Mouse (Mus musculus) embryonic facial prominence, embryonic 15.5 days (tissue): ENCODE measurements around the gene Sh3yl1. TPM values are rescaled to one million over a fixed set of nuclear protein-coding genes. Genes with fewer than 3 reads are reported as not detected.

Experiments
- ATAC-seq: fragments of 200-750 bp; cut with Nextera tagmentation; 2 replicates; pipeline ENCODE4 v1.8.0; 2017; ENCODE audit warnings: low read depth, moderate TSS enrichment; ENCODE audit not compliant: insufficient number of reproducible peaks, low FRiP score, low TSS enrichment
- H3K27ac ChIP-seq: fragments of 300-500 bp; sonication (generic); replicated peaks from 2 replicates; pipeline ENCODE4 v1.5.1; 2015; ENCODE audit warnings: mild to moderate bottlenecking, inconsistent platforms
- H3K27me3 ChIP-seq: fragments of 300-500 bp; sonication (generic); 2 replicates; pipeline ENCODE4 v1.6.1; 2015; ENCODE audit warnings: inconsistent platforms
- H3K36me3 ChIP-seq: fragments of 300-500 bp; sonication (generic); 2 replicates; pipeline ENCODE4 v1.6.1; 2015; ENCODE audit warnings: mild to moderate bottlenecking, inconsistent platforms
- H3K4me1 ChIP-seq: fragments of 300-500 bp; sonication (generic); 2 replicates; pipeline ENCODE4 v1.6.1; 2015; ENCODE audit warnings: inconsistent platforms
- H3K4me2 ChIP-seq: fragments of 300-500 bp; sonication (generic); replicated peaks from 2 replicates; pipeline ENCODE4 v1.6.1; 2015; ENCODE audit warnings: mild to moderate bottlenecking, inconsistent platforms
- H3K4me3 ChIP-seq: fragments of 300-500 bp; sonication (generic); replicated peaks from 2 replicates; pipeline ENCODE4 v1.5.1; 2015; ENCODE audit warnings: mild to moderate bottlenecking, inconsistent platforms
- H3K9ac ChIP-seq: fragments of 300-500 bp; sonication (generic); 2 replicates; pipeline ENCODE4 v1.6.1; 2015; ENCODE audit warnings: inconsistent platforms
- H3K9me3 ChIP-seq: fragments of 300-500 bp; sonication (generic); replicated peaks from 2 replicates; pipeline ENCODE4 v1.6.1; 2016; ENCODE audit warnings: inconsistent platforms
- WGBS: fragments of 180-500 bp; shearing (Covaris S2); methylation state at CpG from one replicate; pipeline ENCODE4 v1.1.7; 2015; 5-methylcytosine and 5-hydroxymethylcytosine counted together
- polyA plus RNA-seq: library from polyadenylated mRNA; unstranded; fragments of >200 nt; fragmentation: Nextera tagmentation; extraction: Ambion mirVana; gene quantifications from 2 replicates; pipeline ENCODE4 v1.2.1, GENCODE M21; 2015

The Sh3yl1 gene
- polyA plus RNA-seq, 1 experiment from 2014 or later, result 16.8 TPM

DNA sequence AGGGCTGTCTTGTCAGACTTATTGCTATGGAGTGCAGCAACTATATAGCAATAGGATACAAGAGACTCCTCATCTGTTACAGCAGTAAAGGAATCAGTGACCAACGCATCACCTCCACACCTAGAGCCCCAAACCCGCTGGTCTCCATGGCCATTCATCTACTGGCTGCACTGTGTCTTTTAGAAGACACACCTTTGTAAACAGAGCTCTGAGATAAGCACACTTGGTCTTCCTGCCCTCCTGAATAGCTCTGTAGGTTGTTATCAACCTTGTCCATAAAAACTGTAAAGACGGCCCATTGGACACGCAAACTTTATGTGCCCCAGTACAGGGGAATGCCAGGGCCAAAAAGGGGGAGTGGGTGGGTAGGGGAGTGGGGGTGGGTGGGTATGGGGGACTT is 14.4 kb upstream of the Sh3yl1 start:
- no peak for ATAC-seq
- no peak overlapping the region for H3K4me3 ChIP-seq
- WGBS, result 93% methylated on average over 4 of the region's 4 CpGs

GRCm38 (mm10) chr12:30908658-30909057 is 2.8 kb upstream of the Sh3yl1 start:
- Histone ChIP-seq H3K4me1 (peaks cover 16% of the 10 kb centered on the region), H3K36me3 (peaks cover 6% of the 10 kb centered on the region; the same call in 1 of the 2 replicates), H3K4me3 (no peak overlapping the region), H3K4me2 (no peak overlapping the region), H3K9ac (no peak overlapping the region), H3K27ac (no peak overlapping the region), H3K27me3 (no peaks in the 10 kb centered on the region), H3K9me3 (no peaks in the 10 kb centered on the region)
- 80% methylated on average over 1 of the region's 1 CpGs for WGBS
- no peak for ATAC-seq

More for the DNA sequence above, 14.4 kb upstream of the Sh3yl1 start:
- no peaks in the 10 kb centered on the region for H3K9me3 ChIP-seq
- H3K27me3 ChIP-seq, result no peaks in the 10 kb centered on the region
- no peaks in the 10 kb centered on the region for H3K4me1 ChIP-seq
- no peak overlapping the region for H3K27ac ChIP-seq
- no peak overlapping the region for H3K4me2 ChIP-seq
- H3K9ac ChIP-seq, result no peak overlapping the region
- peaks cover 21% of the 10 kb centered on the region for H3K36me3 ChIP-seq

GRCm38 (mm10) chr12:30909881-30910280 is 1.6 kb upstream of the Sh3yl1 start:
- Histone ChIP-seq H3K9me3 (no peaks in the 10 kb centered on the region), H3K27ac (no peak overlapping the region), H3K9ac (no peak overlapping the region), H3K4me3 (no peak overlapping the region), H3K4me2 (no peak overlapping the region; the same call in 1 of the 2 replicates), H3K36me3 (no peaks in the 10 kb centered on the region), H3K27me3 (no peaks in the 10 kb centered on the region), H3K4me1 (peaks cover 16% of the 10 kb centered on the region)
- WGBS, result 86% methylated on average over 2 of the region's 2 CpGs
- ATAC-seq, result no peak

DNA sequence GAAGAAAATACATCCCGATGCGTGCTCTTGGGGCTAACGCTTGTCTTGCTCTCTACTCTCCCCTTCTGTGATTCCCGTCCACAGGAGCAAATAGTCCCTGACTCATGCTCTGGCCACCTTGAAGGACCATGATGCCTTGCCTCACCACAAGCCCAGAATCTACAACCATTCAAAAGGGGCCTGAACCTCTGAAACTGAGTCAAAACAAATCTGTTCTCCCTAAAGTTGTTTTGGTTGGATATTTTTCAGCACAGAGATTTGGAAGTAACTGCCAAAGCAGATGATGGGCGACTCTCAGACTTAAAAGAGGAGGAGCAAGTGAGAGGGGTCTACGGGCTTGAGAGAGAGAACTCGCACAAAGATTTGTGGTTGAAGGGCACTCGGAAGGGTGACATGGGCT is 608 bp upstream of the Sh3yl1 start:
- H3K27ac ChIP-seq, result peak overlapping the region; percentile 40
- no peaks in the 10 kb centered on the region for H3K36me3 ChIP-seq
- H3K4me3 ChIP-seq, result peak overlapping the region; percentile 67
- H3K27me3 ChIP-seq, result no peaks in the 10 kb centered on the region
- H3K9ac ChIP-seq, result peak overlapping the region; percentile 77
- ATAC-seq, result 0 out of 2 replicates have a peak, but pooled peaks have one; percentile 2
- no peaks in the 10 kb centered on the region for H3K9me3 ChIP-seq
- H3K4me1 ChIP-seq, result peaks cover 16% of the 10 kb centered on the region
- 16% methylated on average over 8 of the region's 8 CpGs for WGBS
- H3K4me2 ChIP-seq, result peak overlapping the region; percentile 87

DNA sequence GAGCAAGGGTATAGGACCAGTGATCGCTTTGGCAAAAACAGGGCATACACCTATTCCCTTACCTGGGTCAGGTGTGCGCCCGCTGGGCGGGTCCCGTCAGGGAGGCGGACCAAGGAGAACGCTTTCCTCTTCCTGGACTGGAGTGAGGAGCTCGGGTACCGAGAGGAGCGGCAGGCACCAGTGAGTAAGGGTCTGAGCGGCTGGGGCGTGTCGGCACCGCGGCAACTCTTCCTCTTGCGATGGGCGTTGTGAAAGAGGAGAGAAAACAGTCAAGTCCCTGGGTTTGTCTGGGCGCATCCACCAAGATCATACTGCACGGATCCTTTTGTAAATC is 547 bp downstream of the Sh3yl1 start:
- Histone ChIP-seq H3K27ac (peak overlapping the region; percentile 45; the same call in 1 of the 2 replicates), H3K9me3 (no peaks in the 10 kb centered on the region), H3K4me3 (peak overlapping the region; percentile 67), H3K27me3 (no peaks in the 10 kb centered on the region), H3K4me1 (peaks cover 16% of the 10 kb centered on the region), H3K9ac (peak overlapping the region; percentile 77), H3K4me2 (peak overlapping the region; percentile 87), H3K36me3 (no peaks in the 10 kb centered on the region)
- under 1% methylated on average over 19 of the region's 19 CpGs for WGBS
- ATAC-seq, result peak; percentile 61; the same call in 1 of the 2 replicates

DNA sequence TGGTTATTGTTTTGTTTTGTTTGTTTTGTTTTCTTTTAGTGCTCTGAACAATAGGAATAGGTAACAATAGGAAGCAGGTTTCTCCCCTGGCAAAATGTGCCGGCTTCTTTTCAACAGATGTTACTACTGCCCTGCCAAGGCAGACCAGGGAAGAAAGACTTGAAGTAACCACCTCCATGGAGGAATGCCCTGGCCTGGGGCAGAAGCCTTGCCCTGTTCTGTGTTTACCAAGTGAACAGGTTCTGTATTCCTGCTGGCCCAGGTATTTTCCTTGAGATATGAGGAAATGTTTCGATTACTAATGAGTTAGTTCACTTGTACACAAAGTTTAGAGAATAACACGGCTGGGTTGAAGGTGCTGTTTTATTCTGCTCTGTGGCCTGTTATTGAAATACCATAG is 1.4 kb downstream of the Sh3yl1 start:
- H3K4me3 ChIP-seq, result peak overlapping the region; percentile 67
- peak overlapping the region; percentile 87 for H3K4me2 ChIP-seq

DNA sequence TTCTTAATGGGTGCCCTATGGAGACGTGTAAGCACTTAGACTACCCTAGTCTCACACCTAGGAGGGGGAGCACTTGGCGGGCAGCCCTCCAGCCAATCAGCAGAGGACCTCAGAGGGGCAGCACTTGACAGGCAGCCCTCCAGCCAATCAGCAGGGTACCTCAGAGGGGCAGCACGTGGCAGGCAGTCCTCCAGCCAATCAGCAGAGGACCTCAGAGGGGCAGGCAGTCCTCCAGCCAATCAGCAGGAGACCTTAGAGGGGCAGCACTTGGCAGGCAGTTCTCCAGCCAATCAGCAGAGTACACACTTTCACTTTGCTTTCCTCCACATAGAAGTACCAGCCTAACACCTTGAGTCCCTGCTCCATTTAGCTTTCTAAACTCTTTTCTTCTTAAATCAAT is 10.9 kb downstream of the Sh3yl1 start:
- no peak overlapping the region for H3K27ac ChIP-seq
- no peaks in the 10 kb centered on the region for H3K36me3 ChIP-seq
- H3K4me2 ChIP-seq, result no peak overlapping the region
- no peaks in the 10 kb centered on the region for H3K9me3 ChIP-seq
- H3K4me3 ChIP-seq, result no peak overlapping the region
- no peaks in the 10 kb centered on the region for H3K4me1 ChIP-seq
- 82% methylated on average over 3 of the region's 3 CpGs for WGBS
- no peaks in the 10 kb centered on the region for H3K27me3 ChIP-seq
- H3K9ac ChIP-seq, result no peak overlapping the region
- ATAC-seq, result no peak

More for the DNA sequence above, 1.4 kb downstream of the Sh3yl1 start:
- Histone ChIP-seq H3K4me1 (peaks cover 16% of the 10 kb centered on the region), H3K9me3 (no peaks in the 10 kb centered on the region), H3K36me3 (no peaks in the 10 kb centered on the region), H3K9ac (no peak overlapping the region), H3K27me3 (no peaks in the 10 kb centered on the region), H3K27ac (no peak overlapping the region)
- WGBS, result 59% methylated on average over 3 of the region's 3 CpGs
- no peak for ATAC-seq

DNA sequence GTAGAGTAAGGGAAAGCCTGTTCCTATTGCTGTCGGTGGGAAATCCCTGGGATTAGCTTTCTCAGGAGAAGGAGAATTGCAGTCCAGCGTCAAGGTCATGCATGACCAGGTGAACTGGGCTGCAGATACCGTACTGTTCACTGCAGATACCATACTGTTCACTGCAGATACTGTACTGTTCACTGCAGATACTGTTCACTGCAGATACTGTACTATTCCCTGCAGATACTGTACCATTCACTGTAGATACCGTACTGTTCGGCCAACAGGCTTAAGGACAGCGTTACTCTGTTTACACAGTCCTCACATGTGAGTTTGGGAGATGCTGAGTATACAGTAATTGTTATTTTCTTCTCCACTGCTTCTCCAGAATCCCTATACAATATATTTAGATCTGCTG is 16.7 kb downstream of the Sh3yl1 start:
- Histone ChIP-seq H3K4me3 (no peak overlapping the region), H3K4me2 (no peak overlapping the region), H3K9ac (no peak overlapping the region), H3K27ac (no peak overlapping the region), H3K9me3 (no peaks in the 10 kb centered on the region), H3K27me3 (no peaks in the 10 kb centered on the region), H3K36me3 (no peaks in the 10 kb centered on the region), H3K4me1 (no peaks in the 10 kb centered on the region)
- WGBS, result 84% methylated on average over 6 of the region's 6 CpGs
- no peak for ATAC-seq

DNA sequence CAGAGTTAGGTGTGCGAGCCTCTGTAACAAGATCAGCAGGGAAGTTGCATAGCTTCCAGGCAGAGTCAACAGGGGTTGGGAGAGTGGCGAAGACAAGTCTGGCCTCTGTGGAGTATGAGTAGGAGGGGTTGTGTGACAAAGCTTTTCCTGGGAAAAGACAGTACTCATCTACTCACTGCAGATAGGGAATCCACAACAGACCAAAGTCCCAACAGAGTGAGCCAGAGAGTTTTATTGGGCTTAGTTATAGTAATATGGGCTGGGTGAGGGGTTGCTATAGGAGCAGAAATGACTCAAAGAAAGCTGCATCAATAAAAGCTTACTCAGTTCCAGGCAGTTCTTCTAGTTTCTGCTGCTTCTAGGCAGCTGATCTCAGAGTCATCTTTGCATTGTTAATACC is 21.8 kb downstream of the Sh3yl1 start:
- no peak overlapping the region for H3K4me2 ChIP-seq
- 78% methylated on average over 2 of the region's 2 CpGs for WGBS
- ATAC-seq, result no peak
- H3K9ac ChIP-seq, result no peak overlapping the region
- no peak overlapping the region for H3K27ac ChIP-seq
- no peaks in the 10 kb centered on the region for H3K4me1 ChIP-seq
- H3K36me3 ChIP-seq, result no peaks in the 10 kb centered on the region
- no peaks in the 10 kb centered on the region for H3K27me3 ChIP-seq
- H3K9me3 ChIP-seq, result no peaks in the 10 kb centered on the region
- no peak overlapping the region for H3K4me3 ChIP-seq

DNA sequence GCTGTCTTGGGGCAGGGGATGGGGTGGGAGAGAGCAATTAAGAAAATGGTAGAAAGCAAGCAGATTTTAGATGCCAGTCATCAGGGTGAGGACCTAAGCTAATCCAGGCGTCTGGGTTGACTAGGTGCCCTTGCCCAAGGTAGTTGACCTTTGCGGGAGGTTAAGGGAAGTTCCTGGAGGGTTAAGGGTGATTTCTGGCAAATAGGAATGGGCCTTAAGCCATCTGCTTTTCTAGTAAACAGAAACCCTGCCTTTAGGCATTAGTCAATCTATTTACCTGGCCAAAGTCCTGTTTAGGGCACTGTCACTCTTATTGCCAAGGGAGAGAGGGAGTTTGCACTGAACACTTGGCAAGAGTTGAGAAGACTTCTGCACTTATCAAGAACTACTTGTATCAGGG is 25.4 kb downstream of the Sh3yl1 start:
- no peak for ATAC-seq
- no peaks in the 10 kb centered on the region for H3K27me3 ChIP-seq
- H3K9ac ChIP-seq, result no peak overlapping the region
- H3K36me3 ChIP-seq, result no peaks in the 10 kb centered on the region
- no peak overlapping the region for H3K27ac ChIP-seq
- H3K9me3 ChIP-seq, result no peaks in the 10 kb centered on the region
- H3K4me2 ChIP-seq, result no peak overlapping the region
- WGBS, result 63% methylated on average over 2 of the region's 2 CpGs
- H3K4me3 ChIP-seq, result no peak overlapping the region
- no peaks in the 10 kb centered on the region for H3K4me1 ChIP-seq

DNA sequence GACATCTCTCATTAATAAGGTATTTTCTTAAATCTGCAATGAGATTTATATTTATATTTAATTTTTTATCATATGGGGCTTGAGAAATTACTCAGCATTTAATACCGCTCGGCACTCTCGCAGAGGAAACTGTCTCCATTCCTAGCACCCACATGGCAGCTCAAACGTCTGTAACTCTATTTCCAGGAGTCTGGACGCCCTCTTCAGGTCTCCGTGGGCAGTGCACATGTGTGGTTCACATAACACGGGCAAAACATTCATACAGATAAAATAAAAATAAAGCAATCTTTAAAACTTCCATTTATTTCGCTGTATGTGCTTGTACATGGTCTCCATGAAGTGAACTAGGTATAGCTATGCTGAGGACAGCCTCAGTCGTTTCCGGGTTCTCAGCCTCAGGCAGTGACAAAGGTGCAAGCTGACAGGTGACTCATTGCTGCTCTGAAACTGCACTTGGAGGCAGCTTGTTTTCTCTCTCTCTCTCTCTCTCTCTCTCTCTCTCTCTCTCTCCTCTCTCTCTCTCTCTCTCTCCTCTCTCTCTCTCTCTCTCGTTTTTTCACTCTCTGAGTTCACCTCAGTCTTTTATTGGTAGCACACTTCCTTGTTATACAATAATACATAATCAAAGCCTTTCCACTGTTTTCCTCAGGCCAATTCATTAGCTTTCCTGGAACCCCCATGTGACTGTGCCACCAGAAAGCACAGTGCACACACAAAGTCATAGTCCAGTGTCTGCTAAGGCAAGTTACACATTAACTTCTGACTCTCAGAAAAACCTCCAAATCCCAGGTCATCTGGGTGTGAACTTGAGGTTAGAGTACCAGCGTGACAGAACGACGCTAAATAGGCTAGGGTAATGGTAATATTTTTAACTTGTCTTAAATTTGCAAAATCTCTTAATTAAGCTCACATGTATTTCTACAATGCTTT is 31.9 kb downstream of the Sh3yl1 start:
- Histone ChIP-seq H3K27me3 (no peaks in the 10 kb centered on the region), H3K4me2 (no peak overlapping the region), H3K4me3 (no peak overlapping the region), H3K4me1 (no peaks in the 10 kb centered on the region), H3K36me3 (no peaks in the 10 kb centered on the region), H3K27ac (no peak overlapping the region), H3K9me3 (no peaks in the 10 kb centered on the region), H3K9ac (no peak overlapping the region)
- no peak for ATAC-seq
- WGBS, result 82% methylated on average over 14 of the region's 14 CpGs

GRCm38 (mm10) chr12:30944197-30944596 is 32.7 kb downstream of the Sh3yl1 start:
- no peaks in the 10 kb centered on the region for H3K4me1 ChIP-seq
- no peak overlapping the region for H3K9ac ChIP-seq
- H3K27ac ChIP-seq, result no peak overlapping the region
- WGBS, result 39% methylated on average over 3 of the region's 3 CpGs
- H3K27me3 ChIP-seq, result no peaks in the 10 kb centered on the region
- no peaks in the 10 kb centered on the region for H3K36me3 ChIP-seq
- H3K4me3 ChIP-seq, result no peak overlapping the region
- H3K4me2 ChIP-seq, result no peak overlapping the region
- ATAC-seq, result no peak
- no peaks in the 10 kb centered on the region for H3K9me3 ChIP-seq
